Mouse (Mus musculus): ENCODE measurements around the gene Gm27029. TPM values are rescaled to one million over a fixed set of nuclear protein-coding genes. Genes with fewer than 3 reads are reported as not detected.
"Not testable (repeated sequence)": the region's sequence is repeated elsewhere in the genome, so short reads cannot be mapped to it uniquely, and the experiment has no call there.

Gm27029 gene
- total RNA-seq, 1 experiment from 2014 or later = 3.9 TPM

- no peak for DNase-seq
Observed at GRCm38 (mm10) chr11:101419610-101420009, 5.0 kb downstream of the Gm27029 start.

- DNase-seq = no peak
Observed at GRCm38 (mm10) chr11:101418991-101419390, 5.6 kb downstream of the Gm27029 start.

GRCm38 (mm10) chr11:101417101-101417855 lies 7.3 kb downstream of the Gm27029 start, which contains the start of gene Aarsd1:
Gene Aarsd1, minus strand, starts transcription at chr11:101417615.
- DNase-seq = peak; percentile 94

GRCm38 (mm10) chr11:101416433-101417100 lies 8.0 kb downstream of the Gm27029 start:
- peak; percentile 36 for DNase-seq

- no peak for DNase-seq
Observed at GRCm38 (mm10) chr11:101415306-101415705, 9.3 kb downstream of the Gm27029 start.

GRCm38 (mm10) chr11:101395110-101395509 lies 29.5 kb downstream of the Gm27029 start:
- DNase-seq = peak; percentile 89

- no peak for DNase-seq
Observed at GRCm38 (mm10) chr11:101381817-101382216, 42.8 kb downstream of the Gm27029 start.

- peak; percentile 57 for DNase-seq
Observed at GRCm38 (mm10) chr11:101378926-101379325, 45.7 kb downstream of the Gm27029 start.

GRCm38 (mm10) chr11:101378196-101378595 lies 46.4 kb downstream of the Gm27029 start:
- DNase-seq = not testable (repeated sequence)

- DNase-seq = no peak
Observed at GRCm38 (mm10) chr11:101374421-101374938, 50.1 kb downstream of the Gm27029 start.

GRCm38 (mm10) chr11:101370141-101370540 lies 54.5 kb downstream of the Gm27029 start:
- no peak for DNase-seq

GRCm38 (mm10) chr11:101367326-101367935 lies 57.2 kb downstream of the Gm27029 start, which contains the start of gene G6pc:
Gene G6pc, plus strand, starts transcription at chr11:101367561.
- DNase-seq = peak; percentile 56

- no peak for DNase-seq
Observed at GRCm38 (mm10) chr11:101364531-101364931, 60.1 kb downstream of the Gm27029 start.

- DNase-seq = peak; percentile 45
Observed at GRCm38 (mm10) chr11:101360651-101361113, 63.9 kb downstream of the Gm27029 start.

GRCm38 (mm10) chr11:101359776-101360175 lies 64.8 kb downstream of the Gm27029 start:
- DNase-seq = peak; percentile 46

- peak; percentile 48 for DNase-seq
Observed at GRCm38 (mm10) chr11:101357505-101358182, 67.0 kb downstream of the Gm27029 start.

Small RNA genes lying within 50 kb of the gene (microRNA-seq; reads per million reads assigned to microRNA genes)
- gene Mir6929 = 0 reads per million in 2 experiments

Other genes starting within 250 kb of the Gm27029 start
- 1.4 and 1.5 TPM in 2 replicates for gene Ccr10, start 249.4 kb downstream of the Gm27029 start, total RNA-seq (2021)
- gene Ezh1, start 198.3 kb downstream of the Gm27029 start, total RNA-seq (2021) = 28.8 and 37.7 TPM in 2 replicates
- gene Ramp2, start 178.8 kb downstream of the Gm27029 start, total RNA-seq (2021) = 107 and 145 TPM in 2 replicates
- gene Vps25, start 171.1 kb downstream of the Gm27029 start, total RNA-seq (2021) = 116 and 120 TPM in 2 replicates
- 3.4 and 3.6 TPM in 2 replicates for gene Wnk4, start 164.2 kb downstream of the Gm27029 start, total RNA-seq (2021)
- gene Cntd1, start 145.8 kb downstream of the Gm27029 start, total RNA-seq (2021) = 0.44 and 0.86 TPM in 2 replicates
- gene Coa3, start 145.7 kb downstream of the Gm27029 start, total RNA-seq (2021) = 79.4 and 80.1 TPM in 2 replicates
- 135 and 147 TPM in 2 replicates for gene Becn1, start 122.5 kb downstream of the Gm27029 start, total RNA-seq (2021)
- 148 and 152 TPM in 2 replicates for gene Psme3, start 108.6 kb downstream of the Gm27029 start, total RNA-seq (2021)
- gene Aoc2, start 99.7 kb downstream of the Gm27029 start, total RNA-seq (2021) = 7.3 and 10.2 TPM in 2 replicates
- 125 and 168 TPM in 2 replicates for gene Aoc3, start 94.2 kb downstream of the Gm27029 start, total RNA-seq (2021)
- 8.4 and 26.4 TPM in 2 replicates for gene G6pc, start 57.2 kb downstream of the Gm27029 start, total RNA-seq (2021)
- gene Aarsd1, start 7.2 kb downstream of the Gm27029 start, total RNA-seq (2021) = 41.9 and 44.8 TPM in 2 replicates
- gene Rundc1, start 289 bp upstream of the Gm27029 start, total RNA-seq (2021) = 19.6 and 20.9 TPM in 2 replicates
- gene Ptges3l, start 537 bp upstream of the Gm27029 start, total RNA-seq (2021) = 3.2 and 5.3 TPM in 2 replicates
- 98.3 and 102 TPM in 2 replicates for gene Rpl27, start 17.5 kb upstream of the Gm27029 start, total RNA-seq (2021)
- 29.0 and 29.6 TPM in 2 replicates for gene Ifi35, start 23.6 kb upstream of the Gm27029 start, total RNA-seq (2021)
- gene Rnd2, start 40.2 kb upstream of the Gm27029 start, total RNA-seq (2021) = 8.9 and 9.6 TPM in 2 replicates
- 74.7 and 95.1 TPM in 2 replicates for gene Vat1, start 41.4 kb upstream of the Gm27029 start, total RNA-seq (2021)
- gene Brca1, start 127.2 kb upstream of the Gm27029 start, total RNA-seq (2021) = 4.9 and 6.6 TPM in 2 replicates
- gene Nbr1, start 127.4 kb upstream of the Gm27029 start, total RNA-seq (2021) = 128 and 130 TPM in 2 replicates
- gene Tmem106a, start 157.4 kb upstream of the Gm27029 start, total RNA-seq (2021) = 9.6 and 11.0 TPM in 2 replicates
- not detected in 2 replicates for gene Gm11634, start 174.5 kb upstream of the Gm27029 start, total RNA-seq (2021)
- 22.9 and 26.6 TPM in 2 replicates for gene Rdm1, start 202.4 kb upstream of the Gm27029 start, total RNA-seq (2021)
- 12.6 and 15.6 TPM in 2 replicates for gene Arl4d, start 240.7 kb upstream of the Gm27029 start, total RNA-seq (2021)

All from adrenal gland, postnatal 14 days (tissue).